Mouse (Mus musculus) lung, embryonic 14.5 days (tissue): ENCODE results near the gene Baz1a. TPM values are rescaled to one million over a fixed set of nuclear protein-coding genes. Genes with fewer than 3 reads are reported as not detected.
A peak's percentile ranks its signal among the peaks of the same experiment; 100 is the strongest.

Experiments
- ATAC-seq: fragments of 200-750 bp; cut with Nextera tagmentation; 2 replicates; pipeline ENCODE4 v1.8.0; 2017; ENCODE audit warnings: mild to moderate bottlenecking, moderate TSS enrichment, moderate library complexity; ENCODE audit not compliant: insufficient read depth
- DNase-seq: peaks from one replicate; pipeline ENCODE4 v3.0.0-alpha.2; 2015
- H3K27ac ChIP-seq: fragments of 300-500 bp; sonication (generic); 2 replicates; pipeline ENCODE4 v1.5.1; 2014; ENCODE audit warnings: low read depth, mild to moderate bottlenecking, moderate library complexity
- H3K27me3 ChIP-seq: fragments of 300-500 bp; sonication (generic); 2 replicates; pipeline ENCODE4 v1.6.1; 2014; ENCODE audit warnings: low read length, control low read depth; ENCODE audit not compliant: insufficient read depth
- H3K36me3 ChIP-seq: fragments of 300-500 bp; sonication (generic); 2 replicates; pipeline ENCODE4 v1.6.1; 2014; ENCODE audit warnings: control low read depth; ENCODE audit not compliant: insufficient read depth
- H3K4me1 ChIP-seq: fragments of 300-500 bp; sonication (generic); 2 replicates; pipeline ENCODE4 v1.6.1; 2014; ENCODE audit warnings: antibody characterized with exemption, control low read depth; ENCODE audit not compliant: insufficient read depth
- H3K4me2 ChIP-seq: fragments of 300-500 bp; sonication (generic); 2 replicates; pipeline ENCODE4 v1.6.1; 2014; ENCODE audit warnings: mild to moderate bottlenecking
- H3K4me3 ChIP-seq: fragments of 300-500 bp; sonication (generic); 2 replicates; pipeline ENCODE4 v1.5.1; 2014; ENCODE audit warnings: low read depth, low read length
- H3K9ac ChIP-seq: fragments of 300-500 bp; sonication (generic); 2 replicates; pipeline ENCODE4 v1.6.1; 2014
- H3K9me3 ChIP-seq: fragments of 300-500 bp; sonication (generic); 2 replicates; pipeline ENCODE4 v1.6.1; 2016; ENCODE audit warnings: low read depth, low read length, control low read depth
- CTCF ChIP-seq: IDR thresholded peaks from 2 replicates; pipeline ENCODE4 v1.5.1; 2016; ENCODE audit warnings: antibody characterized with exemption, low read depth
- WGBS: fragments of 180-500 bp; shearing (Covaris S2); extraction: QIAGEN DNeasy Blood & Tissue Kit; methylation state at CpG from one replicate; pipeline ENCODE4 v1.1.7; 2014; 5-methylcytosine and 5-hydroxymethylcytosine counted together
- polyA plus RNA-seq: library from polyadenylated mRNA; unstranded; fragments of >200 nt; fragmentation: Nextera tagmentation; extraction: Ambion mirVana; gene quantifications from 2 replicates; pipeline ENCODE4 v1.2.1, GENCODE M21; 2014

Gene Baz1a
- 23.9 and 26.3 TPM in 2 replicates for polyA plus RNA-seq

GRCm38 (mm10) chr12:55013626-55014398 is at the start of gene Baz1a:
TSS of gene Baz1a (minus strand) at chr12:55014348.
- Histone ChIP-seq H3K9me3 (no peaks in the 10 kb centered on the region), H3K36me3 (no peaks in the 10 kb centered on the region), H3K9ac (no peak within 1 kb of the TSS), H3K4me3 (no peak within 1 kb of the TSS), H3K4me2 (no peak within 1 kb of the TSS), H3K4me1 (no peaks in the 10 kb centered on the region), H3K27me3 (no peaks in the 10 kb centered on the region), H3K27ac (no peak within 1 kb of the TSS)
- no peak for TF ChIP-seq CTCF
- 77% methylated on average over 6 of the region's 6 CpGs for WGBS
- DNase-seq (no peak), ATAC-seq (no peak)

GRCm38 (mm10) chr12:55062141-55062540 is 48.0 kb upstream of the Baz1a start:
- Histone ChIP-seq H3K27me3 (no peaks in the 10 kb centered on the region), H3K36me3 (0 out of 2 replicates have a peak, but pooled peaks cover 4% of the 10 kb centered on the region), H3K4me1 (peaks cover 17% of the 10 kb centered on the region; the same call in 1 of the 2 replicates), H3K4me3 (no peak overlapping the region), H3K4me2 (no peak overlapping the region), H3K9ac (no peak overlapping the region), H3K27ac (no peak overlapping the region), H3K9me3 (no peaks in the 10 kb centered on the region)
- TF ChIP-seq CTCF = no peak
- 93% methylated on average over 1 of the region's 1 CpGs for WGBS
- ATAC-seq (no peak), DNase-seq (no peak)

- DNase-seq = peak; percentile 96
- WGBS = 41% methylated on average over 10 of the region's 10 CpGs
- TF ChIP-seq CTCF = no peak
Measured at GRCm38 (mm10) chr12:55061006-55061405, 46.9 kb upstream of the Baz1a start.

GRCm38 (mm10) chr12:55060212-55060898 is 46.2 kb upstream of the Baz1a start:
- H3K4me2 ChIP-seq = no peak overlapping the region; the same call in 1 of the 2 replicates
- TF ChIP-seq CTCF = no peak; the same call in 1 of the 2 replicates
- no peaks in the 10 kb centered on the region for H3K9me3 ChIP-seq
- H3K27me3 ChIP-seq = no peaks in the 10 kb centered on the region
- peaks cover 17% of the 10 kb centered on the region; the same call in 1 of the 2 replicates for H3K4me1 ChIP-seq
- ATAC-seq (0 out of 2 replicates have a peak, but pooled peaks have one; percentile 41), DNase-seq (peak; percentile 58)
- H3K36me3 ChIP-seq = 0 out of 2 replicates have a peak, but pooled peaks cover 7% of the 10 kb centered on the region
- 0 out of 2 replicates have a peak overlapping the region, but pooled peaks have one; percentile 19 for H3K27ac ChIP-seq
- WGBS = 34% methylated on average over 6 of the region's 6 CpGs
- H3K9ac ChIP-seq = no peak overlapping the region
- no peak overlapping the region for H3K4me3 ChIP-seq

More at GRCm38 (mm10) chr12:55061006-55061405, 46.9 kb upstream of the Baz1a start:
- no peaks in the 10 kb centered on the region for H3K27me3 ChIP-seq
- 0 out of 2 replicates have a peak, but pooled peaks cover 4% of the 10 kb centered on the region for H3K36me3 ChIP-seq
- peak; percentile 86 for ATAC-seq
- H3K4me2 ChIP-seq = peak overlapping the region; percentile 5; the same call in 1 of the 2 replicates
- H3K4me3 ChIP-seq = no peak overlapping the region
- H3K27ac ChIP-seq = peak overlapping the region; percentile 6; the same call in 1 of the 2 replicates
- no peaks in the 10 kb centered on the region for H3K9me3 ChIP-seq
- H3K9ac ChIP-seq = no peak overlapping the region
- H3K4me1 ChIP-seq = peaks cover 17% of the 10 kb centered on the region; the same call in 1 of the 2 replicates

DNA sequence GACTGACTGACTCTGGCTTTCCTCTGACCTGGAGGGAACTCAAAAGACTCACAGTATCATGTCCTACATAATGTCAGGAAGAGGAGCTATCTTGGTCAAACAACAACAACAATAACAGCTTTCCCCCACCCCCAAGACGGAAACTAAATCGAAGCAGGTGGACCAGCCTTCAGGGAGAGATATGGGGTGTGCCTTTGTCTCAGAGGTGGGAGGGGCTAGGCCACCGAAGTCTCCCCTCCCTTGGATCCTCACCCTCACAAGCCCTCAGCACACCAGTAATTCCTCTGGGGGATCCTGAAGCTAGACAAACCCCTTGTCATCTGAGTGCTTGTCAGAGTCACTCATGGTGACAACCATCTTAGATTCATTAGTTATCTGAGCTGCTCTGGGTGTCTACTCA is 45.7 kb upstream of the Baz1a start:
- 21% methylated on average over 3 of the region's 3 CpGs for WGBS
- H3K27me3 ChIP-seq = no peaks in the 10 kb centered on the region
- H3K9me3 ChIP-seq = no peaks in the 10 kb centered on the region
- no peak overlapping the region for H3K27ac ChIP-seq
- H3K4me3 ChIP-seq = no peak overlapping the region
- DNase-seq (no peak), ATAC-seq (peak; percentile 16; the same call in 1 of the 2 replicates)
- 0 out of 2 replicates have a peak, but pooled peaks cover 7% of the 10 kb centered on the region for H3K36me3 ChIP-seq
- H3K4me2 ChIP-seq = no peak overlapping the region
- no peak for TF ChIP-seq CTCF
- H3K4me1 ChIP-seq = peaks cover 17% of the 10 kb centered on the region; the same call in 1 of the 2 replicates
- no peak overlapping the region for H3K9ac ChIP-seq

DNA sequence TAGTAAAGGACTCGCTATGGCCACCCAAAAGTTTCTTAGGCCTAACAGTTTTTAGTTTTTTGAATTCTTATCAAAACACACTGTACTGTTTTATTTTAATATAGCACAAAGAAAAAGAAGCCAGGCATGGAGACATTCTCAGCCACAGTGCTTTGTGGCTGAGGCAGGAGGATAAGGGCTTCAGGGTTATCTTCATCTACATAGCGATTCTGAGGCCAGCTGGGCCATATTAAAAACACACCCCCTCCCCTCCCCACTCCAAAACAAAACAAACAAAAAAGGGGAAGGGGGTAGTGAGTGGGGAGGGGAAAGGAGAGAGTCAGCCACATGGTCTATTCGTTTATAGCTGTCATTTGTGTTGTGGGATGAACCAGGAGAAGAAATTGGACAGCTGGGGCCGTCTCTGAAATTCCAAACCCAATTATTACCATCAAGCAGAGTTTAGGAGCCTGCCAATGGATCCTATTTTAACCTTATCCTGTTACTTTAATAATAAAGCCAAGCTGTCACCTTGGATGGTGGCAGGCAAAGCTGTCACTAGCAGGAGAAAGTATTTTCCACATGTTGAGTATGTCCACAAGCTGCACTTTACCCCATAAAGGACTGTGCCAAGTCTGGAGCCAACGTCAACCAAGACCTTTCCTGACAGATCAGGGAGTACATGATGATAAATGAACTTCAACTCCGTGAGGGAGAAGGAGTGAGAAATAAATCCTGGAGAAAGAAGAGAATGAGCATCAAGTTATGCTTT is 44.9 kb upstream of the Baz1a start:
- Histone ChIP-seq H3K27me3 (no peaks in the 10 kb centered on the region), H3K9ac (no peak overlapping the region), H3K4me3 (no peak overlapping the region), H3K36me3 (0 out of 2 replicates have a peak, but pooled peaks cover 7% of the 10 kb centered on the region), H3K4me2 (no peak overlapping the region), H3K27ac (no peak overlapping the region), H3K9me3 (no peaks in the 10 kb centered on the region), H3K4me1 (peaks cover 17% of the 10 kb centered on the region; the same call in 1 of the 2 replicates)
- DNase-seq (peak; percentile 70), ATAC-seq (peak; percentile 48)
- no peak for TF ChIP-seq CTCF
- WGBS = 34% methylated on average over 6 of the region's 6 CpGs
